Mouse (Mus musculus) forebrain, embryonic 14.5 days (tissue): Measurements from ENCODE around the gene Slx1b. TPM values are rescaled to one million over a fixed set of nuclear protein-coding genes. Genes with fewer than 3 reads are reported as not detected.

ENCODE experiments used
- ATAC-seq: fragments of 200-750 bp; cut with Nextera tagmentation; 2 replicates; pipeline ENCODE4 v1.8.0; 2017; ENCODE audit warnings: mild to moderate bottlenecking, moderate library complexity
- DNase-seq: peaks from one replicate; pipeline ENCODE4 v3.0.0-alpha.2; 2015; ENCODE audit warnings: low spot score
- H3K27ac ChIP-seq: fragments of 300-500 bp; sonication (generic); 2 replicates; pipeline ENCODE4 v1.5.1; 2014; ENCODE audit warnings: low read depth, mild to moderate bottlenecking, control low read depth, low read length, moderate library complexity
- H3K27me3 ChIP-seq: fragments of 300-500 bp; sonication (generic); replicated peaks from 2 replicates; pipeline ENCODE4 v1.6.1; 2014; ENCODE audit warnings: low read length, control low read depth, mixed read lengths; ENCODE audit not compliant: control insufficient read depth, insufficient read depth
- H3K36me3 ChIP-seq: fragments of 300-500 bp; sonication (generic); 2 replicates; pipeline ENCODE4 v1.6.1; 2014; ENCODE audit warnings: low read length, control low read depth; ENCODE audit not compliant: control insufficient read depth, insufficient read depth
- H3K4me1 ChIP-seq: fragments of 300-500 bp; sonication (generic); 2 replicates; pipeline ENCODE4 v1.6.1; 2014; ENCODE audit warnings: antibody characterized with exemption, low read length, control low read depth; ENCODE audit not compliant: control insufficient read depth, insufficient read depth
- H3K4me2 ChIP-seq: fragments of 300-500 bp; sonication (generic); 2 replicates; pipeline ENCODE4 v1.6.1; 2014; ENCODE audit warnings: mild to moderate bottlenecking, control low read depth, low read length
- H3K4me3 ChIP-seq: fragments of 300-500 bp; sonication (generic); 2 replicates; pipeline ENCODE4 v1.5.1; 2014; ENCODE audit warnings: low read depth, low read length, control low read depth
- H3K9ac ChIP-seq: fragments of 300-500 bp; sonication (generic); 2 replicates; pipeline ENCODE4 v1.6.1; 2014; ENCODE audit warnings: mild to moderate bottlenecking, low read length, control low read depth, moderate library complexity
- H3K9me3 ChIP-seq: fragments of 300-500 bp; sonication (generic); replicated peaks from 2 replicates; pipeline ENCODE4 v1.6.1; 2016; ENCODE audit warnings: low read length, control low read depth, mixed read lengths; ENCODE audit not compliant: control insufficient read depth
- WGBS: fragments of 180-500 bp; shearing (Covaris S2); extraction: QIAGEN DNeasy Blood & Tissue Kit; methylation state at CpG from one replicate; pipeline ENCODE4 v1.1.7; 2014; 5-methylcytosine and 5-hydroxymethylcytosine counted together
- polyA plus RNA-seq: library from polyadenylated mRNA; unstranded; fragments of >200 nt; fragmentation: Nextera tagmentation; extraction: Ambion mirVana; gene quantifications from 2 replicates; pipeline ENCODE4 v1.2.1, GENCODE M21; 2014

The Slx1b gene
- polyA plus RNA-seq, 1 experiment from 2014 or later = 8.8 TPM

- ATAC-seq = no peak
Observed at GRCm38 (mm10) chr7:126697838-126698237, 2.3 kb upstream of the Slx1b start.

GRCm38 (mm10) chr7:126696886-126697285, 1.3 kb upstream of the Slx1b start:
- H3K4me3 ChIP-seq = peak overlapping the region; percentile 75
- no peak for ATAC-seq
- peaks cover 27% of the 10 kb centered on the region for H3K36me3 ChIP-seq
- DNase-seq = no peak
- no peaks in the 10 kb centered on the region for H3K27me3 ChIP-seq
- H3K4me1 ChIP-seq = peaks cover 22% of the 10 kb centered on the region
- no peaks in the 10 kb centered on the region for H3K9me3 ChIP-seq
- WGBS = 76% methylated on average over 3 of the region's 3 CpGs
- peak overlapping the region; percentile 91 for H3K4me2 ChIP-seq
- peak overlapping the region; percentile 78 for H3K9ac ChIP-seq
- no peak overlapping the region for H3K27ac ChIP-seq

More at GRCm38 (mm10) chr7:126697838-126698237, 2.3 kb upstream of the Slx1b start:
- Histone ChIP-seq H3K4me3 (no peak overlapping the region), H3K27me3 (no peaks in the 10 kb centered on the region), H3K4me1 (peaks cover 27% of the 10 kb centered on the region), H3K9ac (no peak overlapping the region), H3K27ac (no peak overlapping the region), H3K9me3 (no peaks in the 10 kb centered on the region), H3K4me2 (no peak overlapping the region), H3K36me3 (peaks cover 20% of the 10 kb centered on the region)
- no peak for DNase-seq
- WGBS = 96% methylated on average over 8 of the region's 8 CpGs

DNA sequence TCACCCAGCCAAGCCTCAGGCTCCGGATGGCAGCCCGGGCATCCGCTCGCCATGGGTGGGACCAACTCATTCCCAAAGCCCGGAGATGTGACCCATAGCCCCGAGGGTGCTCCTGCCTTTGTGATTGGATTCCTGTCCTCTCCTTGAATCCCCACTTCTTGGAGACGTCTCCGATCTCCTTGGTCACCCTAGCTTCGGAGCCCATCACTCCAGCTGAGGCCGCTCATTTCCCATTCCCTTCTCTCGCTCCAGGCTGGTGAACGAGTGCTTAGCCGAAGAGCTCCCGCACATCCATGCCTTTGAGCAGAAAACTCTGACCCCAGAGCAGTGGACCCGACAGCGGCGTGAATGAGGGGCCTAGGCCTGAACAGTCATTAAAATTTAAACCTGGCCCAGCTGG, 719 bp upstream of the Slx1b start:
- ATAC-seq (no peak; the same call in 1 of the 2 replicates), DNase-seq (no peak)
- Histone ChIP-seq H3K4me2 (peak overlapping the region; percentile 91), H3K36me3 (peaks cover 31% of the 10 kb centered on the region), H3K4me1 (peaks cover 18% of the 10 kb centered on the region), H3K9ac (peak overlapping the region; percentile 78), H3K27me3 (no peaks in the 10 kb centered on the region), H3K4me3 (peak overlapping the region; percentile 75), H3K27ac (no peak overlapping the region), H3K9me3 (no peaks in the 10 kb centered on the region)
- 8% methylated on average over 17 of the region's 17 CpGs for WGBS

DNA sequence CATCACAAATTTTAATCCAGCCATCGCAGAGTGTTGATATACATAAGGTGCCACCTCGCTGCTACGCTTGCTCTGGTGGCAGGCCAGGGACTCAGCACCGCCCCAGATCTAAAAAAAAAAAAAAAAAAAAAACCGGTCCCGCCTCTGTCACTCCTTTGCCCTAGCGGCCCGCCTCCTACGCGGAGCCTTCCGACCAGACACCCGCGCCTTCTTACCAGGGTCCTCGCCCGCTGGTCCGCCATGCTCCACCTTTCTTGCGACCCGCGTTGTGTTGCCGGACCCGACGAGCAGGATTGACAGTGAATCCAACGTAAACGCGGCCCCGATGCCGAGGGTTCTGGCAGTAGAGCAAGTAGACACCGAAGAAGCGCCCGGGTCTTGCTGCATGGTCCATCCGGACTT, 373 bp downstream of the Slx1b start, which contains the start of gene Bola2:
Gene Bola2, plus strand, starts transcription at position 192 of the 402 bp plus-strand sequence.
- peaks cover 16% of the 10 kb centered on the region for H3K4me1 ChIP-seq
- H3K4me2 ChIP-seq = peak within 1 kb of the TSS; percentile 91
- no peaks in the 10 kb centered on the region for H3K27me3 ChIP-seq
- ATAC-seq (peak; percentile 57), DNase-seq (peak; percentile 71)
- peak within 1 kb of the TSS; percentile 75 for H3K4me3 ChIP-seq
- peak within 1 kb of the TSS; percentile 86 for H3K9ac ChIP-seq
- H3K27ac ChIP-seq = peak within 1 kb of the TSS; percentile 94
- peaks cover 32% of the 10 kb centered on the region for H3K36me3 ChIP-seq
- WGBS = under 1% methylated on average over 31 of the region's 31 CpGs
- no peaks in the 10 kb centered on the region for H3K9me3 ChIP-seq

DNA sequence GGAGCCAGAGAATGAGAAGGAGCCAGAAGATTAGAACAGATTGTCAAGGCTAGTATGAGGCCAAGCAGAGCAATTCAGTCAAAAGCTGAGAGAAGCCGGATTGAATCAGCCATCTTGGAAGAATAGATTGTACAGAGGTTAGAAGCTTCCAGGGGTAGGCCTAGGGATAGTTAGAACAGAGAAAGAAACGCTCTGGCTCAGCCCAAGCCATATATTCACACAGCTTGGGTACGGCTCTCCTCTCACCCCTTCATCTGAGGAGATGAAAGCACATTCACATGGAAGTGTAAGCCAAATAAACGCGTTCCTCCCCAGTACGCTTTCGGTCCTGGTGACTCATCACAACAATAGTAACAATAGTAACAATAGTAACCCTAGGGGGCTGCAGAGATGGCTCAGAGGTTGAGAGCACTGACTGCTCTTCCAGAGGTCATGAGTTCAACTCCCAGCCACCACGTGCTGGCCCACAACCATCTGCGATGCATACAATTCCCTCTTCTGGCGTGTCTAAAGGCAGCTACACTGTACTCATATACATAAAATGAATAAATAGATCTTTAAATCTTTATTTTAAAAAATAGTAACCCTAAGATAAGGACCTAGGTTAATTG, 1.0 kb downstream of the Slx1b start:
- Histone ChIP-seq H3K9me3 (no peaks in the 10 kb centered on the region), H3K36me3 (peaks cover 31% of the 10 kb centered on the region), H3K4me3 (peak overlapping the region; percentile 75), H3K27ac (no peak overlapping the region), H3K9ac (peak overlapping the region; percentile 86), H3K4me2 (peak overlapping the region; percentile 53), H3K4me1 (peaks cover 16% of the 10 kb centered on the region), H3K27me3 (no peaks in the 10 kb centered on the region)
- ATAC-seq (no peak), DNase-seq (peak; percentile 19)
- 33% methylated on average over 10 of the region's 10 CpGs for WGBS

- H3K9ac ChIP-seq = no peak overlapping the region; the same call in 1 of the 2 replicates
- H3K36me3 ChIP-seq = peaks cover 27% of the 10 kb centered on the region
- no peak for DNase-seq
- no peak for ATAC-seq
- no peaks in the 10 kb centered on the region for H3K9me3 ChIP-seq
- peaks cover 16% of the 10 kb centered on the region for H3K4me1 ChIP-seq
- no peak overlapping the region for H3K27ac ChIP-seq
- H3K4me3 ChIP-seq = no peak overlapping the region
- H3K4me2 ChIP-seq = peak overlapping the region; percentile 25; the same call in 1 of the 2 replicates
- WGBS = 90% methylated on average over 7 of the region's 7 CpGs
- no peaks in the 10 kb centered on the region for H3K27me3 ChIP-seq
Observed at GRCm38 (mm10) chr7:126693781-126694180, 1.8 kb downstream of the Slx1b start.

- Histone ChIP-seq H3K4me3 (no peak overlapping the region), H3K36me3 (peaks cover 27% of the 10 kb centered on the region), H3K27me3 (no peaks in the 10 kb centered on the region), H3K9me3 (no peaks in the 10 kb centered on the region), H3K4me2 (peak overlapping the region; percentile 25; the same call in 1 of the 2 replicates), H3K4me1 (peaks cover 16% of the 10 kb centered on the region), H3K9ac (no peak overlapping the region), H3K27ac (no peak overlapping the region)
- ATAC-seq = no peak
- DNase-seq = peak; percentile 87
- WGBS = 39% methylated on average over 3 of the region's 3 CpGs
Observed at GRCm38 (mm10) chr7:126693256-126693655, 2.3 kb downstream of the Slx1b start.

DNA sequence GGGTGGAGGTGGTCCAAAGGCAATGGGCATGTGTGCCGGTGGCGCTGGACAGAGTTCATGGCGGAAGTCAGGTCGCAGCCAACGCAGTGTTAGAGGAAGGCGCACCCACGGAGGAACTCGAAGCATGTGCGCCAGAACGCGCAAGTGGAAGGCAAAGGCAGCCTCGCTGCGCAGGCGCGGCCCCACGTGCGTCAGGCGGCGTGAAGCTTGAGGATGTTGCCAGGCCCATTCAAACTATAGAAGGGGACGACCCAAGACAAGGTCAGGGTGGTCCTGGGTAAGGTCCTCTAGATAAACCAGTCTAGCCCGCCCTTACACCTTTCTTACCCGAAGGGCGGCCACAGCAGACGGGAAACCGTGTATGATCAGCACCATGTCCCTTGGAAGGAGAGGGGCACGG, 3.2 kb downstream of the Slx1b start:
- H3K4me3 ChIP-seq = no peak overlapping the region
- no peak overlapping the region for H3K4me2 ChIP-seq
- no peaks in the 10 kb centered on the region for H3K9me3 ChIP-seq
- H3K4me1 ChIP-seq = peaks cover 16% of the 10 kb centered on the region
- H3K9ac ChIP-seq = no peak overlapping the region
- no peaks in the 10 kb centered on the region for H3K27me3 ChIP-seq
- peaks cover 27% of the 10 kb centered on the region for H3K36me3 ChIP-seq
- DNase-seq = no peak
- WGBS = 96% methylated on average over 26 of the region's 26 CpGs
- no peak for ATAC-seq
- H3K27ac ChIP-seq = no peak overlapping the region

DNA sequence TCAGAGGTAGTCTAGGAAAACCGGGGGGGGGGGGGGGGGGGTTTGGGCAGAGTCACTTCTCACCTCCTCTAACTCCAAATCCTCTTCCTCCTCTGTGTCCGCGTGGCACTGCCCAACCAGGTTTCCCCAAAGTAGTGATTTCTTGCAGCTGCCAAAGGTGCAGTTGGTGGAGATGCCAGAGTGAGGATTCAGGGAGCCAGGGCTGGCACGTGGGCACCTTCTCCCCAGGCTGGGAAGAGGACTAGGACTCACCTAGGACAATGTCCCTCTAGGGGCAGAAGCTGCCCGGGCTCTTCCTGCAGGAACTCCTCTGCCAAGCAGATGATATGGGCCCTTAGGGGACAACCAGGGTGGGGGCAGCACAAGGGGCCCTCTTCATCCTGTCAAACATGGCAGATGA, 3.9 kb downstream of the Slx1b start:
- WGBS = 88% methylated on average over 4 of the region's 5 CpGs
- H3K27me3 ChIP-seq = no peaks in the 10 kb centered on the region
- no peak overlapping the region for H3K27ac ChIP-seq
- no peak overlapping the region for H3K9ac ChIP-seq
- H3K4me3 ChIP-seq = no peak overlapping the region
- H3K9me3 ChIP-seq = no peaks in the 10 kb centered on the region
- H3K4me2 ChIP-seq = no peak overlapping the region
- peaks cover 27% of the 10 kb centered on the region for H3K36me3 ChIP-seq
- peaks cover 12% of the 10 kb centered on the region for H3K4me1 ChIP-seq
- ATAC-seq = no peak
- no peak for DNase-seq
